Mouse (Mus musculus): ENCODE results near the gene Gm11096.

The Gm11096 gene

GRCm38 (mm10) chr17:81441463-81441862 lies at the start of gene Gm11096:
TSS of gene Gm11096 (plus strand) at chr17:81441763.
- DNase-seq (ENCODE audit: low spot score): no peak

GRCm38 (mm10) chr17:81393040-81393439 lies 48.5 kb upstream of the Gm11096 start:
- no peak for DNase-seq (ENCODE audit: low spot score)

DNA sequence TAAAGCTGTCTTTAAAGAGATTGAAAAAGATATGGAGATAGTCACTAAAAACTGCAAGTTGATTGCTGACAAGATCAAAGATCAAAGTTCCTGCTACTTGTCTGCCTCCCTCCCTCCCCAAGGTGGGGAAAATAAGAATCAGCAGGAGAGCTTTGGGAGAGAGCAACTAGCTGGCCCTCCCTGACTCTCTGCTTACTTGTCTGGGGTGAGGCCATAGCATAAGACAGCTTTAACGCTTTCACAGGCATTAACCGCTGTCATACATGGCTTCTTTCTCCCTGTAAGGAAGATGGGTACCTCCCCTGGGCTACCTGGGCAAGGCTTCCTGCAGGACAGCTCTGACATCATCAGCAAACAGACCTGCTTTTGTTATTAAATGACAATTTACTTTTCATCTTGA lies 47.4 kb upstream of the Gm11096 start:
- DNase-seq (ENCODE audit: low spot score): no peak

GRCm38 (mm10) chr17:81397434-81397833 lies 44.1 kb upstream of the Gm11096 start:
- DNase-seq (ENCODE audit: low spot score): no peak

DNA sequence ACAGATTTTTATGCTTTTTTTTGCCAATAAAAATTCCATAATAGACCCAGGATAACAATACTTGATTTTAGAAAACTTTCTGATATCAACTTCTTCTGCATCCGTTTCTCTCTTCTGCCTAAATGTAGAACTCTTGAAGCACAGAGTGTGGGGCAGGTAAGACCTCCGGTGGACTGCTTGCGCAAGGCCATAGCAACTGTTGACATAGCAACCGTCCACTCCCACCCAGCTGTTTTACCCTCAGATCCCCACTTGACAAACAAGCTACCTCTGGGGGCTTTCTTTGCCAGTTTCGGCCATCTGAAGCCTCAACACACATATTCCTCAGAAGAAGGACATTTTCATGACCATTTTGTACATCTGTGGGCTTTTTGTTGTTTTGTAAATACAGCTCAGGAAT lies 41.2 kb upstream of the Gm11096 start:
- peak; percentile 26 for DNase-seq (ENCODE audit: low spot score)

DNA sequence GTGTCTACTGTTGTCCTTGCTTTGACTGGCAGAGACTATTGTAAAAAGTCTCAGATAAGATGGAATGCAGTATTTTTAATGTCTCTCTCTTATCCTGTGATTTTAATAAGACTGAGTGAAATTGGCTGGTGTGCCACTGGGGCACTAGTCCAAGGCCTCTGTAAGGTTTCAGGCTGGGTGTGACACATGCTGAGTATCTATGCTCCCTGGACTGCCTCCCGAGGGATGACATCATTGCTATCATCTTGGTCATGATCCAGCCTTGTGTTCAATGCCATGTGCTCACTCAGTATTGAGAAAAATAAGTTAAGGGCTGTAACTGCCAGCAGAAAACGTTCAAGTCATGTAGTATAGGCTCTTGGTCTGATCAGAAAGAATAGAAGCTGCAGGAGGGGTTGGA lies 38.9 kb upstream of the Gm11096 start:
- no peak for DNase-seq (ENCODE audit: low spot score)

GRCm38 (mm10) chr17:81403121-81403520 lies 38.4 kb upstream of the Gm11096 start:
- DNase-seq (ENCODE audit: low spot score): no peak

- no peak for DNase-seq (ENCODE audit: low spot score)
Measured at GRCm38 (mm10) chr17:81404225-81404624, 37.3 kb upstream of the Gm11096 start.

- no peak for DNase-seq (ENCODE audit: low spot score)
Measured at GRCm38 (mm10) chr17:81412736-81413135, 28.8 kb upstream of the Gm11096 start.

DNA sequence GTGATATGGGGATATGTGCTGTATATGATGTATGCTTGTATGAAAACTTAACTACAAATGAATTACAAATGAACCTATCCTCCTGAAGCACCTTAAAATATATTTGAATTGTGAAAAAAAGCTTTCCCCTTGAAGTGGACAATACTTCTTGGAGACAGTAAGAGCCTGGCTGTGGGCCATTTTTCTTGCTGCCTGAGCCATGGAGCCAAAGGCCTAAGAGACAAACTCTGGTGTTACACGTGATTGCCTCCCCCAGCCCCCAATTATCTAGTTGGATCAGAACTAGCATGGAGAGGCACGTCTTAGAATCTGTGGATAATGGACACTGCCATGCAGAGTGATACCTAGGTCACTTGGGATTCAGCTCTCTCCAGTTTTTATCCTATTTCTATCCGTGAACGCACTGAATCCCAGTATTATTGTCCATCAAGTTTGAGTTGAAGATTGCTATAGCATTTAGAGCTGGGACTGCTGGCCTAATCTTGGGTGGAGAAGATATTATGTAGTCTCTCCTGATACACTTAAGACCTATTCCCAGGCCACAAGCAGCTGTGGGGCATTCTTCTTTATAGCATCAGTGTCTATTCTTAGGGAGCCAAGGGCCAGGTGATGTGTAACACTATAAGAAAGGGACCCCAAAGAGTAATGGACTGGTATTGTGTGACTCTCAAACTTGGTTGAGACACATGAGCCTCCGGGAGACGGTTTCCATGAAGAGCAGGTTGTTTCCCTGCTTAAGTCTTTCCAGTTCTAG lies 25.0 kb upstream of the Gm11096 start:
- no peak for DNase-seq (ENCODE audit: low spot score)

- DNase-seq (ENCODE audit: low spot score): peak; percentile 62
Measured at GRCm38 (mm10) chr17:81419802-81420459, 21.6 kb upstream of the Gm11096 start.

- peak; percentile 18 for DNase-seq (ENCODE audit: low spot score)
Measured at GRCm38 (mm10) chr17:81424256-81424912, 17.2 kb upstream of the Gm11096 start.

GRCm38 (mm10) chr17:81427245-81427644 lies 14.3 kb upstream of the Gm11096 start:
- DNase-seq (ENCODE audit: low spot score): no peak

- DNase-seq (ENCODE audit: low spot score): no peak
Measured at GRCm38 (mm10) chr17:81432733-81433132, 8.8 kb upstream of the Gm11096 start.

DNA sequence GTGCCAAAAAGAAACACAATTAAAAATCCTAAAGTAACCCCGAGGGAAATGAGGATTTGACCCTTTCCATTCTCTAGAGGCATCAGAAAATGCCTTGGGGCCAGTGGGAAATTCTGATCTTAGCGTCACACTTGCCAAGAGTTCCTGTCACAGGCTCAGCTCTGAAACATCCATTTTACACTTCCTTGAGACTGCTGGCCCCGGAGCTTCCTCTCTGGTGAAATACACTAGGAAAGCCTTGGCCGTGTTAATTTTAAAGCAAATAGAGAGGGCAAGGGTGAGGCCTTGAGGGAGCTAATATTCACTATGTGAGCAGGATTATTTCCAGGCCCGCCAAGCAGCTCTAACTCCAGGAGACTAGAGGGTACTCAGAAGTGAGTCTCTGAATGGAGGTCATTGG lies 8.4 kb upstream of the Gm11096 start:
- peak; percentile 67 for DNase-seq (ENCODE audit: low spot score)

GRCm38 (mm10) chr17:81455269-81455668 lies 13.7 kb downstream of the Gm11096 start:
- no peak for DNase-seq (ENCODE audit: low spot score)

GRCm38 (mm10) chr17:81455977-81456376 lies 14.4 kb downstream of the Gm11096 start:
- no peak for DNase-seq (ENCODE audit: low spot score)

- no peak for DNase-seq (ENCODE audit: low spot score)
Measured at GRCm38 (mm10) chr17:81459379-81459778, 17.8 kb downstream of the Gm11096 start.

DNA sequence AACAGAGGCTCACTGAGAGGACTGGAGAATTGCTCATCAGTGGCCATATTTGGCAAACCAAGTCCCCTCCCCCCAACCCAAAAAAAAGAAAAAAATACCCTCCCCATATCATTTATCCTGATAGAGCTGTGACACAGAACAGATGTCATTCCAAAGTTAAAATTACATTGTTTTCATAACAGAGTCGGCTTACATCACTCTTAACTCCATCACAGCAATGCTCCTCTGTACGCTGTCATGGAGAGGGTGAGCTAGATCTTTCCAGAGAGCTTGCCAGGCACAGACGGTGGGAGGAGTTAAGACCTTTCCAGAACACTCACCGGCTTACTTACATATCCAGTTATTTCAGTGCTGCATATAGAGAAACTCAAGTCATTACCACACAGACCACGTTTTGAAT lies 27.4 kb downstream of the Gm11096 start:
- DNase-seq (ENCODE audit: low spot score): peak; percentile 7

DNA sequence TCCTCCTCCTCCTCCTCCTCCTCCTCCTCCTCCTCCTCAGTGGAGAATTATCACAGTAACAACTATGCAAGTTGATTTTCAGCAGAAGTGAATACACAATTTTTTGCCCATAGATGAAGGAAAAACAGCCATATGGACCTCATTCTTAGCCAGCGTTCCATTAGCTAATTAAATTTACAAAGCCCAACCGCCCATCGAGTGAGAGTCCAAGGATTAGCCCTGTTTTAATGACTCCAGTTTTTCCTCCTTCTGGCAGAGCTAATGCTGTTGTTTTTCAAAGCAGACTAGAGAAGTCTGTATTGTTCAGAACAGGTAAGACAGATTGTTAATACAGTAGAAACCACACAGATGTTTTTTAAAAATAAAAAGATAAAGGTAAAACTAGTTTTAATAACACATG lies 31.8 kb downstream of the Gm11096 start:
- DNase-seq (ENCODE audit: low spot score): no peak

DNA sequence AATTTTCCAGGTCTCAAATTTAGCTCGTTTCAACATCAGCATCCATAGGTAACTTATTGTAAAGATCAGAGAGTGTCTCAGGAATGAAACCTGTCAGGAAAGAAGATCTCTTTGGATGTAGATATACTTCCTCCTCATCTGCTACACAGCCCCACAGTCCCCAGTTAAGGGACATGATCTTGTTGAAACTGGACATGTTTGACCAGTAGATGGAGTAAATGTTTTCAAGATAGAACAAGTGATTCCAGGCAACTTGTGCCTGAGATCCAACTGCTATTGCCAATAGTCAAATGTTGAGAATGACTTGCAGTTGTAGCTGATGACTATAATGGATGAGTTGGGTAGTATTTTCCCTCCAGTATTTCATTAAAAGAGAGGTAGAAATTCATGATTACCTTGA lies 35.9 kb downstream of the Gm11096 start:
- DNase-seq (ENCODE audit: low spot score): no peak

DNA sequence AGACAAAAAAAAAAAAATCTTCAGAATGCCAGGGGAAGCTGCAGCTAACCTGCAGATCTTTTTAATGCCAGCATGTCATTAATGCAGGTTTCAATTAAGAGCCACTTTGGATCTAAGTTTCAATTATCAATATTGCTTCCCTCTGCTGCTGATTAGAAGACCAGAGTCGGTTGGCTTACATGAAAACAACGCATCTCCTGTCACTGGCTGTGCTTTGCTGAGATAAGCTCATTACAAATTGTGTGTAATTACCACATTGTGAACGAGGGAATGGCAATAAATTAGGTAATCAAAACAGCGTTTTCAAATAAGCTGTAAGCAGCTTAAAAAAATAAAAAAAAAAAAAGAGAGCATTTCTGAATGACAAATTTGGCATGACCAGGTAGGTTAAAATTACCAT lies 38.2 kb downstream of the Gm11096 start:
- no peak for DNase-seq (ENCODE audit: low spot score)
